Mouse (Mus musculus): ENCODE measurements around the gene Lypd9. TPM values are rescaled to one million over a fixed set of nuclear protein-coding genes. Genes with fewer than 3 reads are reported as not detected.

Gene Lypd9
- 3.7 TPM for polyA plus RNA-seq (2014; fragmentation: Illumina TruSeq; extraction: RNeasy Lipid Tissue Mini Kit (QIAGEN cat#74804); ENCODE audit: low read depth, low replicate concordance)

GRCm38 (mm10) chr11:58452759-58453158 lies at the start of gene Lypd9:
TSS of gene Lypd9 (minus strand) at chr11:58452923.

GRCm38 (mm10) chr11:58502472-58502871 lies 49.7 kb upstream of the Lypd9 start, which contains the start of gene Olfr331:
TSS of gene Olfr331 (minus strand) at chr11:58502572.

GRCm38 (mm10) chr11:58492455-58492854 lies 39.7 kb upstream of the Lypd9 start, which contains the start of gene Olfr332:
TSS of gene Olfr332 (minus strand) at chr11:58492555.

DNA sequence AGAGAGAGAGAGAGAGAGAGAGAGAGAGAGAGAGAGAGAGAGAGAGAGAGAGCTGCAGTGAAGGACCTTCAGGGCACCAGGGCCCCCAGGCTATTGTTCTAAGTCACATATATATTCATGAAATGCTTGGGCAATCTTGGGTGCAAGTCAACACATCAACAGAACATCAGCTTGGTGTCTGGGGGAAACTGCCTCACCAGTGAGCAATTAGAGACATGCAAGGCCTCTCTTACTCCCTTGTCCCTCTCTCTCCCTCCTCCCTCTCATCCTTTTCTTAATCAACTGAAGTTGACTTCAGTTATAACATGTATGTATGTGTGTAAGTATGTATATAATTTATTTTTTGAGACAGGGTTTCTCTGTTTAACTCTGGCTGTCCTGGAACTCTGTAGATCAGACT lies 9.4 kb upstream of the Lypd9 start, which contains the start of gene Olfr30:
TSS of gene Olfr30 (minus strand) at position 101 of the 400 bp plus-strand sequence.

GRCm38 (mm10) chr11:58432259-58432658 lies 20.5 kb downstream of the Lypd9 start, which contains the start of gene Gm12253:
TSS of gene Gm12253 (plus strand) at chr11:58432559.

GRCm38 (mm10) chr11:58420815-58421214 lies 31.9 kb downstream of the Lypd9 start, which contains the start of gene 1810065E05Rik:
TSS of gene 1810065E05Rik (plus strand) at chr11:58421111.

Other genes with a start within 250 kb of the Lypd9 start
- gene 4930438A08Rik, start 178.1 kb downstream of the Lypd9 start, polyA plus RNA-seq (2014; fragmentation: Illumina TruSeq; extraction: RNeasy Lipid Tissue Mini Kit (QIAGEN cat#74804); ENCODE audit: low read depth, low replicate concordance): 1.3 TPM
- gene Zfp692, start 145.9 kb downstream of the Lypd9 start, polyA plus RNA-seq (2014; fragmentation: Illumina TruSeq; extraction: RNeasy Lipid Tissue Mini Kit (QIAGEN cat#74804); ENCODE audit: low read depth, low replicate concordance): 29.2 TPM
- gene Zfp672, start 122.6 kb downstream of the Lypd9 start, polyA plus RNA-seq (2014; fragmentation: Illumina TruSeq; extraction: RNeasy Lipid Tissue Mini Kit (QIAGEN cat#74804); ENCODE audit: low read depth, low replicate concordance): 53.2 TPM
- 42.4 TPM for gene Sh3bp5l, start 122.2 kb downstream of the Lypd9 start, polyA plus RNA-seq (2014; fragmentation: Illumina TruSeq; extraction: RNeasy Lipid Tissue Mini Kit (QIAGEN cat#74804); ENCODE audit: low read depth, low replicate concordance)
- gene Lypd8, start 73.9 kb downstream of the Lypd9 start, polyA plus RNA-seq (2014; fragmentation: Illumina TruSeq; extraction: RNeasy Lipid Tissue Mini Kit (QIAGEN cat#74804); ENCODE audit: low read depth, low replicate concordance): 2,095 TPM
- gene 1810065E05Rik, start 31.8 kb downstream of the Lypd9 start, polyA plus RNA-seq (2014; fragmentation: Illumina TruSeq; extraction: RNeasy Lipid Tissue Mini Kit (QIAGEN cat#74804); ENCODE audit: low read depth, low replicate concordance): not detected
- gene Gm12253, start 20.4 kb downstream of the Lypd9 start, polyA plus RNA-seq (2014; fragmentation: Illumina TruSeq; extraction: RNeasy Lipid Tissue Mini Kit (QIAGEN cat#74804); ENCODE audit: low read depth, low replicate concordance): not detected
- not detected for gene Olfr30, start 9.3 kb upstream of the Lypd9 start, polyA plus RNA-seq (2014; fragmentation: Illumina TruSeq; extraction: RNeasy Lipid Tissue Mini Kit (QIAGEN cat#74804); ENCODE audit: low read depth, low replicate concordance)
- gene Olfr332, start 39.6 kb upstream of the Lypd9 start, polyA plus RNA-seq (2014; fragmentation: Illumina TruSeq; extraction: RNeasy Lipid Tissue Mini Kit (QIAGEN cat#74804); ENCODE audit: low read depth, low replicate concordance): 0.82 TPM
- not detected for gene Olfr331, start 49.6 kb upstream of the Lypd9 start, polyA plus RNA-seq (2014; fragmentation: Illumina TruSeq; extraction: RNeasy Lipid Tissue Mini Kit (QIAGEN cat#74804); ENCODE audit: low read depth, low replicate concordance)
- gene Olfr330, start 81.9 kb upstream of the Lypd9 start, polyA plus RNA-seq (2014; fragmentation: Illumina TruSeq; extraction: RNeasy Lipid Tissue Mini Kit (QIAGEN cat#74804); ENCODE audit: low read depth, low replicate concordance): not detected
- gene Olfr329-ps, start 93.5 kb upstream of the Lypd9 start, polyA plus RNA-seq (2014; fragmentation: Illumina TruSeq; extraction: RNeasy Lipid Tissue Mini Kit (QIAGEN cat#74804); ENCODE audit: low read depth, low replicate concordance): not detected
- gene Olfr328, start 102.7 kb upstream of the Lypd9 start, polyA plus RNA-seq (2014; fragmentation: Illumina TruSeq; extraction: RNeasy Lipid Tissue Mini Kit (QIAGEN cat#74804); ENCODE audit: low read depth, low replicate concordance): not detected
- gene Olfr224, start 117.6 kb upstream of the Lypd9 start, polyA plus RNA-seq (2014; fragmentation: Illumina TruSeq; extraction: RNeasy Lipid Tissue Mini Kit (QIAGEN cat#74804); ENCODE audit: low read depth, low replicate concordance): not detected
- gene Olfr325, start 124.8 kb upstream of the Lypd9 start, polyA plus RNA-seq (2014; fragmentation: Illumina TruSeq; extraction: RNeasy Lipid Tissue Mini Kit (QIAGEN cat#74804); ENCODE audit: low read depth, low replicate concordance): not detected
- not detected for gene Olfr324, start 142.2 kb upstream of the Lypd9 start, polyA plus RNA-seq (2014; fragmentation: Illumina TruSeq; extraction: RNeasy Lipid Tissue Mini Kit (QIAGEN cat#74804); ENCODE audit: low read depth, low replicate concordance)
- not detected for gene 2210407C18Rik, start 163.2 kb upstream of the Lypd9 start, polyA plus RNA-seq (2014; fragmentation: Illumina TruSeq; extraction: RNeasy Lipid Tissue Mini Kit (QIAGEN cat#74804); ENCODE audit: low read depth, low replicate concordance)
- gene Olfr323, start 177.6 kb upstream of the Lypd9 start, polyA plus RNA-seq (2014; fragmentation: Illumina TruSeq; extraction: RNeasy Lipid Tissue Mini Kit (QIAGEN cat#74804); ENCODE audit: low read depth, low replicate concordance): not detected
- not detected for gene Trim58, start 187.5 kb upstream of the Lypd9 start, polyA plus RNA-seq (2014; fragmentation: Illumina TruSeq; extraction: RNeasy Lipid Tissue Mini Kit (QIAGEN cat#74804); ENCODE audit: low read depth, low replicate concordance)
- not detected for gene Olfr322, start 205.9 kb upstream of the Lypd9 start, polyA plus RNA-seq (2014; fragmentation: Illumina TruSeq; extraction: RNeasy Lipid Tissue Mini Kit (QIAGEN cat#74804); ENCODE audit: low read depth, low replicate concordance)
- gene Olfr320, start 228.2 kb upstream of the Lypd9 start, polyA plus RNA-seq (2014; fragmentation: Illumina TruSeq; extraction: RNeasy Lipid Tissue Mini Kit (QIAGEN cat#74804); ENCODE audit: low read depth, low replicate concordance): not detected
- gene Olfr319, start 246.2 kb upstream of the Lypd9 start, polyA plus RNA-seq (2014; fragmentation: Illumina TruSeq; extraction: RNeasy Lipid Tissue Mini Kit (QIAGEN cat#74804); ENCODE audit: low read depth, low replicate concordance): not detected